Mouse (Mus musculus) kidney, adult 18-20 months (tissue): ENCODE data around the gene Dst.

ENCODE experiments used
- DNase-seq: peaks from one replicate; pipeline ENCODE4 v3.0.0; 2021

Gene Dst

DNA sequence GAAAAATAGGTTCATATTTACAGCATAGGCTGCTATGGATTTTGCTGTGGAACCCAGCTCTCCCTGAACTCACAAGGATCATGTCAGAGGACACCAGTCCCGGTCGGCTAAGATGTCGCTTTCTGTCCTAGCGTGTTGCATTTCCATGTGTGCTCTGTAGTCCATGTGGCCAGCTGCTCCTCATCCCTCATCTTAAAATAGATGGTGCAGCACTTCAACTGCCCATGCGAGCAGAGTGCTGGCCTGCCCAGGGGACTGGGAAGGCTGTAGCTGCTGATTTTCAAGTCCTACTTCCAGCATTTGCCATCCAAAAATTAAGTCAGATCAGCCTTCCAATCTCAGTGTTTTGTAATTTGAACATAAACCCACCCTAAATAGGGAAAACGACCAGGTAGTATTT is 83.0 kb downstream of the Dst start:
- no peak for DNase-seq

GRCm38 (mm10) chr1:33992810-33993209 is 84.8 kb downstream of the Dst start:
- no peak for DNase-seq

DNA sequence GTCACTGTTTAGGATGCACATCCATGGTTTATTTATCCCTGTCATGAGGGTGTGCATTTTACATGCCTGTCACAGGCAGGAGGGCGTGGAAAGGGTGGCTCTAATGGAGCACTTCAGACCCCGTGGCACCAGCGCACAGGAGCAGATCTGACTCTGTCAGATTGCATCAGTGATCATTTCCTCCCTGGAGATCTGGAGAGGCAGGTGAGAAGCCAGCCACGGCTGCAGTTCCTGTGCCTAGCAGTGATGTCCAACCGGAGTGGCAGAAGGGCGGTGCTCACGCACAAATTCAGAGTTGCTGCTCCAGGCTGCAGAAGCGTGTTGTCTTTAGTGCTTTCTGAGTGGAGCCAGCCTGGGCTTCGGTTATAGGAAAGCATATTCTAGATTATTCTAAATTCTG is 86.2 kb downstream of the Dst start:
- no peak for DNase-seq

- no peak for DNase-seq
Observed at GRCm38 (mm10) chr1:33995386-33995785, 87.4 kb downstream of the Dst start.

DNA sequence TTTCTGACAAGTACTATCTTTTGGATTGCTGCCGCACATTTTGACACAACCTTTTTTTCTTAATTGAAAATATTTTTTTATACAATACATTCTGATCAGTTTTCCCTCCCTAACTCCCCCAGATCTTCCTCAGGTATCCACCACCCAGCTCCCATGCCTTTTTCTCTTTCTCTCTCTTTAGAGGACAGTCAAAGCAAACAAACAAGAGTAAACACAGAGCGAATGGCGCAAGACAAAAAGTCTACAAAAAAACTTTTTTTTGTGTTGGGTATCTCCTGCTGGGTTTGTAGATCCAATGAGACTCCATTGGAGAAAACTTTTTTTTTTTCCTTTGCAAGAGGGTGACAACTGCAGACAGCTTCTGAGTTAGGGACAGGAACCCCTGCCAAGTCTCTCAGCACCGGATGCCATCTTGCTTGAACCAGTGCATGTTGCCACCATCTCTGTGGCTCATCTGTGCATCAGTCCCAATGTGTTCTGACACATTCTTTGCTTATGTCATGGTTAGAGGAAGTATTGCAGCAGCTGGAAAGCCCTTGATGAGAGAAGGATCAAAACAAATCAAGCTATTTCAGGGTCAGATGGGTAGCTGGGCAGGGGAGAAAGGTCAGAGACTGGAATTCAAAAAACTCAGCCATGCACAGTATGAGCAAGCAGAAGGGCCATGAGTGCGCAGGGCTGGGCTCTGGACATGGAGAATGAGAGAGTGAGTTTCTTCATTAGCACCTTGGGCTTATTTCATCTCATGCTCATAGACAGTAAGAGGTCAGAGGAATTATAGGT is 88.3 kb downstream of the Dst start:
- no peak for DNase-seq

DNA sequence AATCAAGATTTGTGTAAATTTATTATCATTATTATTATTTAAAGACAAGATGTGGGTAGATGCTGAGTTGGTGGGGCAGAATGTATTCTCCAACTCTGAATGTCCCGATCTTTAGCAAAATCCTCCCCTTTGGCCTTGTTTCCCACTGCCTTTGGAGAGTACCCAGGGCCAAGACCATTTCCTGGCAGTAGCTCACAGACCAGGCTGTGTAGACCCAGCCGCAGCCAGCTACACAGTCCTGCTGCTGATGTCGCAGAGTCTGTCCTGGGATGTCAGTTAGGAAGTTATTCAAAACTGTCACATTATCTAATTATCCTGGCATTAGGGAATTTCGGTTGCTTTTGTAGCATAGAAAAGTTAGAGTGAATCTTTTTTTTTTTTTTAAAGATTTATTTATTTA is 94.3 kb downstream of the Dst start:
- no peak for DNase-seq

DNA sequence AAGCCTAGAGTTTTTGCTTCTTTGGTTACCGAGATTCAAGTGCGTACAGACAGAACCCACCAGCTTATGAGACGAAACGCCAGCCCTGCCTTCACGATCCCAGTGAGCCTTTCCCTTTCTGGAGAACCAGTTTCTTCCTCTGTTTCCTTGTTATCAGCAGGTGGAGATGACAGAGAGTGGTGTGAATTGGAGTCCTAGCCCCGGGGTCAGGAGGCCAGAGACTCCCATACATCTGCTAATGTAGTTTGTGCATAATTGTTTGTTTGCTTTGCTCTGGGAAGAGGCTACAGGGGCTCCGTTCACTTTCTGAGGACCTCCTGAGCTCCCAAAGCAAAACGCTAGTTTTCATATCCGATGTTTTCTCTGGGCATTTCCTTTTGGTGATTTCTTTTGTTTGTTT is 94.9 kb downstream of the Dst start:
- DNase-seq, result no peak

GRCm38 (mm10) chr1:34005238-34005725 is 97.3 kb downstream of the Dst start:
- no peak for DNase-seq

DNA sequence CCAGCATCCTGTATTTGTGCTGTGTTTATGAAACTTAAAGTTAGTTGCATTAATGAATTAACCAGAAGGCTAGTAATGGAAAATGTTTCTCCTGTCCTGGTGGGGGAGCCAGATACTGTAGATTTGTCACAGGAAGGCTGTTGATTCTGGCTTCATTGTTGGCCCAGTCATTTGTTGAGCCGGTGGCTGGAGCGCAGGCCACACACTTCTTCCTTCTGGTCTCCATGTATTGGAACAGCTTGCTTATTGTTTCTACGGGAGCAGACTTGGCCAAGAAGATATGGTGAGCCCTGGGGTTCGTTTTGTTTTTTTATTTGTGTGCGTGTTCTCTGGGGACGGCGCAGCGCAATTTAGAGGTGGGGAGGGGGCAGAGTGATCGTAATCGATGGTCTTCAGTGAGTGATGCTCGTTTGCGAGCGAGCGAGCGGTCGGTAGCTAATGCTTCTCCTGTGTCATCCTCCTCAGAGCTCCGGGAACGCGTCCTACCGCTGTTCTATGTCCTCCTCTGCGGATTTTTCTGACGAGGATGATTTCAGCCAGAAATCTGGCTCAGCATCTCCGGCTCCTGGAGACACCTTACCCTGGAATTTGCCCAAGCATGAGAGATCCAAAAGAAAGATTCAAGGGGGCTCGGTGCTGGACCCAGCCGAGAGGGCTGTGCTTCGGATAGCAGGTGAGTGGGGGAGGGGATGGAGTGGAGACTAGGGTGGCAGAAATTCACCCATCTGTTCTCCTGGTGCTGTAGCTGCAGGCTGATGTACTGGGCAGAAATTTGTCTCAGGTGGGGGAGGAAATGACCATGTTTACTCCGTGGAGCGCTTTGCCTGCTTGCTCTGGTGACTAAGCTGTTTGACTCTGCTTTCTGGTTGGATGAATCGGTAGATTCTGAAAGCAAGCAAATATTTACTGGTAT is 98.0 kb downstream of the Dst start:
- peak; percentile 57 for DNase-seq

DNA sequence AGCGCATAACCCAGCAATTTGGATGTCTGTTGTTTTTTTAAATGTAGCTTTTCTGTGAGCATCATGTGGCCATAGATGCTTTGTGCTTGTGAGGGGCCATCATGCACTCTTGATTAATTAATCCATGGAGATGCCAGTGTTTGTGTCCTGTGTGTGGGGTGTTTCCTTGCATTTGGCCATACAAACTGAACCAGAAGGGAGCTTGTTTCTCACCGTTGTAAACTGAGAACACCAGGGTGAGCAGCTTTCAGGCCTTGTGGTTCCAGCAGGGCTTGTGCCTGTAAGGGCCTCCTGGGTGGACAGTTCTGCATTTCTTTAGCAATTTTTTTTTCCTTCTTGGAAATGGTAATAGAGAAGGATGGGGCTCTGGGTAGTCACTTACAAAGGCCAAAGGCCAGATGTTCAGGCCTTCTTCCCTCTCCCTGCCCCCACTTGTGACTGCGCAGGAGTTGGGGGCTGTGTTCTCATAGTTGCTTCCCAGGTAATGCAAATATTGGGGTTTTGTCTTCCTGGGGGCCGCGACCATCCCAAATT is 98.9 kb downstream of the Dst start:
- DNase-seq, result no peak

GRCm38 (mm10) chr1:34007379-34007778 is 99.4 kb downstream of the Dst start:
- no peak for DNase-seq

DNA sequence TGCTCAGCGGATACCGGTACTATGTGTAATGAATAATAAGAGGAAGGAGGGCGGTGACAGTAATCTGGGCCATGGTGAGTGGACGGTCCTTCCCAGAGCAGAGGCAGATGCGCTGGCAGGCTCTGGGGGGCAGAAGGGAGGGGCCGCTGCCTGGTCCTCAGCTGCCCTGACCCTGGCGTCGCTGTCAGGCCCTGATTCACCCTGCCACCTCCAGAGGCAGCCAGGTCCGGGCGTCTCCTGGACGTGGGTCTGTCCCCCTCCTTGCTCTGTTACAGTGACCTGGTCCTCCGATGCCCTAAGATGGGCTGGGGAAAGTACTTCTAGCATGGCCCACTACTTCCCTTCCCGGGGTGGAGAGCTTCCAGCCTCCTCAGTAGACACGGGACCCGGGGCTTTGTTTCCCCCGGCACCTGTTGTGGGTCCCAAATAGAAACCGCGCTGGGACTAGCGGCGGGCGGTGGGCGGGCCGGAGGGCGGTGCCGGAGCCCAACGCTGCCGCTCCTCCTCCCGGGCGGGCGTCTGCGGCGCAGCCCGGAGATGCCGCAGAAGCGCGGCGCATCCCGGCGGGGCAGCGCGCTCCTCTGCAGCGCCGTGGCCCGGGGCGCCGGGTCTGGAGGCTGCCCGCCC is 103.1 kb downstream of the Dst start:
- DNase-seq, result peak; percentile 62

- no peak for DNase-seq
Observed at GRCm38 (mm10) chr1:34011821-34012271, 103.8 kb downstream of the Dst start.

GRCm38 (mm10) chr1:34013490-34013889 is 105.5 kb downstream of the Dst start:
- DNase-seq, result no peak

DNA sequence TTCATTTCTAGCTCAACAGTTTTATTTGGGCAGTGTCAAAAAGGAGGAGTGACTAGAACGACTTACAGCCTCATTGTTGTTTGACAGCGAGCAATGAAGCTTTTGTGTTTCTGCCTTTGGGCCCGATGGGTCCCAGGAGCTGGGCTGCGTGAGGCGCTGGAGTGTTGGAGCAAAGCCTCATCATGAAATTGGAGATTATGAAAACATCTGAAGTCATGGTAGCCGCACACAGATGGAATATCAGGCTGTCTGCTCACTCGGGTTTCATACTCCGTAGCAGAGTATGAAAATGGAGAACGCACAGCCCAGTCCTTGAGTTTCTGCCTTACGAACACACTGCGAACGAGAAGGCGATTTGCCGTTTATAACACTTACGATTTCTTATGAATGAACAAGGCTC is 108.8 kb downstream of the Dst start:
- DNase-seq, result no peak

- DNase-seq, result no peak
Observed at GRCm38 (mm10) chr1:34017323-34017722, 109.3 kb downstream of the Dst start.

DNA sequence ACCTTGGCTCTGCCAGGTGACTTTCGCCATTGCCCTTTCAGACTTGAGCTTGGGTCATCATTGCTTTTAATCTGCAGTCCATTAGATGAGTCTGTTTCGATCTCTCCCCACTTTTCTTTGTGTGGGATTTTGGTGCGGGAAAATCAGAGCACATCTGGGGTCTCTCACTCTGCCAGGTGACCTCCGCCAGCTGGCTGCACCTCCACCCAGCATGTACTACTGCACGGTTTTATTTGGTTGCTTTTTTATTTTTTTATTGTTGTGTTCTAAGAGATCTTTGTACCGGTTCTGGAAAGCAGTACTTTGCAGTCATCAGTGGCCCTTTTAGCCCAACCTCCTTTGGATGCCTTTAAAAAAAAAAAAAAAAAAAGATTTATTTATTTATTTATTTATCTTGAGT is 112.6 kb downstream of the Dst start:
- DNase-seq, result no peak

- no peak for DNase-seq
Observed at GRCm38 (mm10) chr1:34021574-34021973, 113.5 kb downstream of the Dst start.

- DNase-seq, result no peak
Observed at GRCm38 (mm10) chr1:34023154-34023553, 115.1 kb downstream of the Dst start.

DNA sequence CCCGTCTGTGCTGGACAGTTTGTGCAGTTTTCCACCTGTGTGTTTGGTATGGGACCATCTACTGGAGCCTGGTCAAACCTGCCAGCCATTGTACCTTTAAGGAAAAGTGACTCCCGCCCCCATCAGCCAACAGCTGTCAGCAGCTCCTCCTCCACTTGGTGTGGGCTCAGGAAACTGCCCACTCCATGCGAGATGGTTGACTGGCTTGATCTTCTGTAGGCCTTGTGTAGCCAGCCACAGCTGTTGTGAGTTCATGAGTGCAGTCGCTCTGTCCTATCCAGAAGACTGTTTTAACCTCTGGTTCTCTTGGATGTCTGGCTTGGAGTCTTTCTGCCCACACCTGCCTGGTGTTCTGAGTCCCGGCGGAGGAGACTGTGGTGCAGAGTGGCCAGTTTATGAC is 117.9 kb downstream of the Dst start:
- DNase-seq, result no peak

- no peak for DNase-seq
Observed at GRCm38 (mm10) chr1:34028722-34029121, 120.7 kb downstream of the Dst start.

DNA sequence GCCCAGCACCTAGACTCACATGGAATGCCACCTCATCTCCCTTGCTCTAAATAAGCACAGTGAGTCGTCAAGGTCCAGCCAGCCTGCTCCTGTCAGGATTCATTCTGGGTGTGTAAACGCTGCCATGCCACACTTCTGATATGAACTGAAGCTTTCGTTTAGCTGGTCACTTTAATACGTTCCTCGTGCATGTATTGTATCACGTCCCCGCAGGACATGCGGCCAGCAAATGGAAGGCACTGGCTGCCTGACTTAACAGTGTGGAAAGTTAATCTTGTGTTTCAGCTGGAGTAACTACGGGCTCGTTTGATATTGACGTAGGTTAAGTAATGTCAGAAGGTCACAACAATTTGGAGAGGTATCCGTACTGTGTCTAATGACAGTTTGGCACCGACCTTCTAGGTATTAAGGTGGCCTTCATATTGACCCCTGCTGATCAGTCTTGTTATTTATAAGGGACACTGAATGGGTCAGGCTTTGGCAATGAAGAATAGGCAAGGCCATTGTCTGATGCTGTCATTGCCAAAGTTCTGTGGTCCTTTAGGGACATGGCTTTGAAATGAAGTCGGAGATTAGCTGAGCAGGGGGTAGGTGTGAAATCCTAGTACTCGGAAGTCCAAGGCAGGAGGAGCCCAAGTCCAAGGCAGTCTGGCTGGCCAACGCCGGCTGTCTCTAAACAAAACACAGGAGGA is 122.5 kb downstream of the Dst start:
- DNase-seq, result no peak

DNA sequence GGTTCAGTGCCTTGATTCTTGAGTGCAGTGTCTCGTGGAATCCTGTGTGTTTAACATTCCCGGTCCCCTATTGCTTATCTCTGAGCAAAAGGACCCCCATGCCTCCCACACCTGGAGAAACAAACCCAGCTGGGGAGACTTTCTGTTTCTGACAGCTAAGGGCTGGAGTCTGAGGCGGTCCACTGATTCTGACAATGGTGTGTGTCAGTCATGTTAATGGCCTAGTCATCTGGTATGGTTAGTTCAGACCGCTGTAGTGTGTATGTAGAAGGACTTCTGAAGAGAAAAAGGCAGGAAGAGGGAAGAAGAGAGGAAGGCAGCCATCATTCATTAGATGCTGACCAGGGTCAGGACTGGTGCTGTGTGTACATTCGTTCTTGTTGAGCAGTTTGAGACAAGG is 125.0 kb downstream of the Dst start:
- DNase-seq, result no peak
